Comparison of ENCODE assay signal across 8 mouse cellular contexts in the genomic region with DNA sequence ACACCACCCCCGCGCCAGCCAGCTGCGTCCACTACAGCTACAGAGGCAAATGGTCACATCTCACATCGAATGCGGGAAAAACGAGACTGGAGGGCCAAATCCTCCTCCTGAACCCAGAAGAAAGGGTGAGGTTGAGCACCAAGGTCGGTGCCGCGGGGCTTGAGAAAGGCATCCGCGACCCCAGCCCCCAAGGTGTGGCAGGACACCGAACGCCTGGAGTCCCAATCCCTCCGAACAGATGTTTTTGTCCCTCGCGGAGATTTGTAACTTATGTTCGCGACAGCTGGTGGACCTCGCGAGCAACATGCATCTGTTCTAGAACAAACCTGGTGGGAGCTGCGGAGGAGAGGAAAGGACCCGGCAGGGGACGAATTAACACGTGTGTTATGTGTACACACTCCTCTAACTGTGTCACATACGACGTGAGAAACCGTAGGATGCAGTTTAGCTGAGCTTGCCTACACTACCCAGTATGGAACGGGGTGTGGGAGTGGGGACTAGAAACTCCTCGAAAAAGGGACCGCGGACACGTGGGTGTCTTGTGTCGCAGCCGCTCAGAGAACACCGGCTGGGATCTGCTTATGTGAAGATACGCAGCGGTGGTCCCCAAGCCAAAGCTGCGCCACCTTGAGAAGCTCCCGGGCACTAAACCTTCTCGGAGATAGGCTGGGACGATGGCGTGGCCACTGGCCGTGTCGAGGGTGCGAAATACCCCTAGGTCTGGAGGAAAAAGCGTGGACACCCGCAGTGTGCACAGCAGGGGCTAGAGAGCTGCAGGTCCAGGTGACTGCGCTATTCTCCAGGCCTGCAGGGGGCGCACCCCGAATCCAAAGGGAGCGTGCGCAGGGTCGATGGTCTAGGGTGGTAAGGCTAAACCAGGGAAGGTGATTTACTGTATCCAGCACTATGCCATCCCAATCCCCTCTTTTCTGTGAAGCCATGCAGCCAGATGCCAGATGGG. TPM values are rescaled to one million over a fixed set of nuclear protein-coding genes. Genes with fewer than 3 reads are reported as not detected.
DNase-seq lines count a peak whose midpoint lies in the region; ATAC-seq and TF ChIP-seq lines count a peak whose summit lies in the region.

No protein-coding gene starts in this region.

- DNase-seq in heart, postnatal 10 days, result no peak
- no peak for DNase-seq in ES-E14 (ENCODE audit: low read depth, low spot score)
- DNase-seq in embryonic facial prominence, embryonic 14.5 days (ENCODE audit: low spot score), result no peak
- DNase-seq in urinary bladder, postnatal 4 days (ENCODE audit: low spot score in 2 of 2), result no peak
- DNase-seq in natural killer cell, adult 2 months (ENCODE audit: low spot score in 2 of 2), result no peak
- no peak for DNase-seq in urinary bladder, postnatal 25 days (ENCODE audit: low spot score)

- H3K36me3 ChIP-seq in heart, embryonic 14.5 days (ENCODE audit: control insufficient read depth, insufficient read depth, low read length), result no peaks in the 10 kb centered on the region
- H3K36me3 ChIP-seq in ES-E14 (ENCODE audit: control insufficient read depth, insufficient read depth, low read length, poor library complexity, severe bottlenecking), result no peaks in the 10 kb centered on the region
- no peaks in the 10 kb centered on the region for H3K36me3 ChIP-seq in embryonic facial prominence, embryonic 14.5 days (ENCODE audit: control insufficient read depth, insufficient read depth, low read length)

- H3K9ac ChIP-seq in heart, embryonic 14.5 days (ENCODE audit: low read length), result no peak overlapping the region
- no peak overlapping the region for H3K9ac ChIP-seq in ES-E14 (ENCODE audit: insufficient read depth, low read depth, low read length, poor library complexity, severe bottlenecking)
- H3K9ac ChIP-seq in embryonic facial prominence, embryonic 14.5 days (ENCODE audit: low read depth, low read length), result no peak overlapping the region

- H3K4me2 ChIP-seq in heart, embryonic 14.5 days (ENCODE audit: low read length), result peak overlapping the region; percentile 16; the same call in 1 of the 2 replicates
- peak overlapping the region; percentile 18; the same call in 1 of the 2 replicates for H3K4me2 ChIP-seq in embryonic facial prominence, embryonic 14.5 days (ENCODE audit: low read depth, low read length)

- H3K27ac ChIP-seq in heart, embryonic 14.5 days (replicated peaks in 1 of 2; ENCODE audit: control insufficient read depth in 1 of 2, insufficient read depth in 1 of 2, low read depth in 2 of 2, low read length in 2 of 2), result no peak overlapping the region
- H3K27ac ChIP-seq in ES-E14 (ENCODE audit: insufficient read depth, low read depth, low read length, poor library complexity, severe bottlenecking), result no peak overlapping the region
- no peak overlapping the region for H3K27ac ChIP-seq in embryonic facial prominence, embryonic 14.5 days (replicated peaks; ENCODE audit: low read depth, low read length)

- intact Hi-C loops in heart, postnatal 10 days (cut with DNase I), result no loop called here

- H3K27me3 ChIP-seq in heart, embryonic 14.5 days (ENCODE audit: control insufficient read depth, insufficient read depth, low read length), result peaks cover 63% of the 10 kb centered on the region
- H3K27me3 ChIP-seq in embryonic facial prominence, embryonic 14.5 days (replicated peaks; ENCODE audit: control insufficient read depth, insufficient read depth, low read length), result peaks cover 75% of the 10 kb centered on the region

- peak; percentile 54; the same call in 1 of the 2 replicates for ATAC-seq in heart, embryonic 14.5 days (ENCODE audit: insufficient number of reproducible peaks, insufficient read depth, low FRiP score, low read depth)
- ATAC-seq in embryonic facial prominence, embryonic 14.5 days (ENCODE audit: low read depth), result peak; percentile 41; the same call in 1 of the 2 replicates
- ATAC-seq in megakaryocyte progenitor cell, adult 5-6 weeks (replicated peaks; ENCODE audit: poor library complexity), result peak; percentile 64

- H3K4me3 ChIP-seq in heart, embryonic 14.5 days (ENCODE audit: control insufficient read depth in 1 of 2, insufficient read depth in 1 of 2, low read depth in 1 of 2, low read length in 2 of 2), result no peak overlapping the region; a peak in 1 of 4 replicates
- H3K4me3 ChIP-seq in ES-E14 (ENCODE audit: insufficient read depth in 1 of 2, low read depth in 1 of 2, low read length in 2 of 2, poor library complexity in 1 of 2, severe bottlenecking in 1 of 2), result peak overlapping the region; percentile 24 to 32; a peak in 3 of 4 replicates
- peak overlapping the region; percentile 10 for H3K4me3 ChIP-seq in embryonic facial prominence, embryonic 14.5 days (ENCODE audit: low read depth, low read length)

- H3K4me1 ChIP-seq in heart, embryonic 14.5 days (ENCODE audit: control insufficient read depth in 2 of 2, insufficient read depth in 2 of 2, low read length in 2 of 2), result no peaks in the 10 kb centered on the region
- H3K4me1 ChIP-seq in ES-E14 (ENCODE audit: control insufficient read depth in 2 of 2, insufficient read depth in 2 of 2, low read length in 2 of 2, poor library complexity in 1 of 2), result no peaks in the 10 kb centered on the region
- no peaks in the 10 kb centered on the region; the same call in 1 of the 2 replicates for H3K4me1 ChIP-seq in embryonic facial prominence, embryonic 14.5 days (ENCODE audit: control insufficient read depth, insufficient read depth, low read length)

- H3K9me3 ChIP-seq in heart, embryonic 14.5 days (ENCODE audit: control insufficient read depth, low read length), result 0 out of 2 replicates have a peak, but pooled peaks cover 3% of the 10 kb centered on the region
- H3K9me3 ChIP-seq in ES-E14 (ENCODE audit: control insufficient read depth, insufficient read depth, low read depth, low read length), result no peaks in the 10 kb centered on the region
- peaks cover 5% of the 10 kb centered on the region; the same call in 1 of the 2 replicates for H3K9me3 ChIP-seq in embryonic facial prominence, embryonic 14.5 days (ENCODE audit: control insufficient read depth, low read length)

- WGBS in heart, embryonic 14.5 days, result 4% methylated on average over 53 of the region's 53 CpGs
- WGBS in embryonic facial prominence, embryonic 14.5 days, result 4% methylated on average over 51 of the region's 53 CpGs

- in situ Hi-C loops in ES-E14 (cut with MboI; ENCODE audit: low sequenced_read_pairs in 2 of 2, unreplicated experiment in 2 of 2), result no loop called here

TF ChIP-seq in ES-E14, 5 proteins besides CTCF, POLR2A, EP300 and RAD21:
- TF ChIP-seq MAFK (IDR thresholded peaks at IDR 0.05; ENCODE audit: insufficient read depth, low read depth, low read length) (no peak), HCFC1 (IDR thresholded peaks at IDR 0.05; ENCODE audit: borderline replicate concordance, insufficient read depth, low read length) (no peak), CHD2 (IDR thresholded peaks at IDR 0.05; ENCODE audit: low read depth, low read length) (no peak), ZC3H11A (IDR thresholded peaks at IDR 0.05; ENCODE audit: borderline replicate concordance, low read depth, low read length) (no peak), ZNF384 (IDR thresholded peaks at IDR 0.05; ENCODE audit: low read depth, low read length) (no peak)

RNA-seq across cellular contexts. Expression of a gene that starts 16.8 kb away (rescaled TPM):
- 0.05 TPM in 1 of 2 replicates, not detected in the other for polyA plus RNA-seq in heart, embryonic 14.5 days (2014; fragmentation: Nextera tagmentation; extraction: Ambion mirVana)
- total RNA-seq in heart, postnatal 10 days (2021), result under 1 TPM; 0.10 to 0.12 TPM
- 0.04 and 0.11 TPM in 2 replicates for total RNA-seq in ES-E14 (2012; rRNA removed)
- 0.18 and 0.25 TPM in 2 replicates for polyA plus RNA-seq in embryonic facial prominence, embryonic 14.5 days (2014; fragmentation: Nextera tagmentation; extraction: Ambion mirVana)
- not detected in 2 replicates for total RNA-seq in megakaryocyte progenitor cell, adult 5-6 weeks (2015)
- total RNA-seq in megakaryocyte progenitor cell, adult 5-6 weeks (2017), result not detected in 2 replicates

Comparison
In these comparisons a context has a peak if more than half of its experiments do, and no peak if none do; other contexts are left out.
1. H3K4me3 ChIP-seq: peak in ES-E14 (2 of 2) and embryonic facial prominence, embryonic 14.5 days (single experiment); none in heart, embryonic 14.5 days (0 of 2).
2. Peak in every context shown above with its lines, with median percentiles within 50 percentile points of each other: ATAC-seq.